Mouse (Mus musculus): Measurements from ENCODE around the gene P3h4. TPM values are rescaled to one million over a fixed set of nuclear protein-coding genes. Genes with fewer than 3 reads are reported as not detected.

P3h4 gene
- polyA plus RNA-seq, 1 experiment from 2014 or later = 67.2 TPM

DNA sequence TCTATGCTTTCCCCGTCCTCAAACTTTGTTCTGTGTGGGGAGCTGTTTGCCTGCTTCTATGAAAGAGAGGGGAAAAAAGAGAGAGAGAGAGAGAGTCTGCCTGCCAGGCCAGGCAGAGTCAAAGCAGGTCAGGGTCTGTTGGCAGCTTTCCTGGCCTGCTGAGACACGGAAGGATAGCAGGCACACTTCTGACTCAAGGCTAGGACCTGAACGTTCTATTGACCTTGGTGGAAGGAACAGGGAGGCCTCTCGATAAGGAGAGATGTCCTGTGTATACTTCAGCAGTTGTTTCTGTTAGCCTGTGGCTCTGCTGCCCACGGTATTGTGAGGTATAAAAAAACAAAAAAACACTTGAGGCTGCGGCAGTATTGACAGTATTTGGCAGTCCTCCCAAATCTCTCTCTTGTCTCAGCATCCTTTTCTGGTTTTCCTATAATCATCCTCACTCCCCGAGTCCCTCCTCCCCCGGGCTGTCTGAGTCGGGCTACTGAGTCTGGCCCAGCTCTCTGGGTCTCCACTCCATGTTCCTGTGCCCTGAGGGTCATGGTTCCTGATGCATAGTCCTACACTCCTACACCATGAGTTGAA is 14.1 kb upstream of the P3h4 start:
- H3K9me3 ChIP-seq (replicated peaks) = no peaks in the 10 kb centered on the region
- ATAC-seq (replicated peaks; ENCODE audit: low FRiP score) = no peak
- no peak overlapping the region for H3K9ac ChIP-seq
- no peak overlapping the region for H3K4me2 ChIP-seq
- H3K36me3 ChIP-seq = peaks cover 67% of the 10 kb centered on the region
- 50% methylated on average over 9 of the region's 9 CpGs for WGBS
- H3K27me3 ChIP-seq = no peaks in the 10 kb centered on the region
- no peak overlapping the region for H3K4me3 ChIP-seq (replicated peaks)
- H3K4me1 ChIP-seq = no peaks in the 10 kb centered on the region
- no peak overlapping the region for H3K27ac ChIP-seq

DNA sequence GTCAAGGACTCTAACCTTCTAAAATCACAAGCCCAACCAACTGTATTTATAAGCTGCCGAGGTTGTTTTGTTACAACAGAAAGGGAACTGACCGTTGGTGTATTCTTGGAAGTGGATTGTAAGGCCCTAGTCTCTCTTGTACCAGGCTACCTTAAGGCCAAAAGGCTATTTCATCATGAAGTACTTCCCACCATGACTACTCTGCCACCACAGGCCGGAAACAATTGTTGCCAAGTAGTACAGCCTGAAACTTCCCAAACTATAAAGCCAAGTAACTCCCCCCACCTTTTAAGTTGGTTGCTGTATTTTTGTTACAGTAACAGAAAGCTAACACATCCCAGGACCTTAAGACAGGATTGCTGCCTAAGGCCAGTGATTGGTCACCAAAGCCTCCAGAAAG is 12.2 kb upstream of the P3h4 start:
- Histone ChIP-seq H3K4me3 (replicated peaks) (no peak overlapping the region), H3K9me3 (replicated peaks) (no peaks in the 10 kb centered on the region), H3K27me3 (no peaks in the 10 kb centered on the region), H3K9ac (no peak overlapping the region), H3K4me2 (no peak overlapping the region), H3K36me3 (peaks cover 69% of the 10 kb centered on the region), H3K4me1 (peaks cover 7% of the 10 kb centered on the region), H3K27ac (no peak overlapping the region)
- ATAC-seq (replicated peaks; ENCODE audit: low FRiP score) = no peak
- 83% methylated on average over 3 of the region's 3 CpGs for WGBS

DNA sequence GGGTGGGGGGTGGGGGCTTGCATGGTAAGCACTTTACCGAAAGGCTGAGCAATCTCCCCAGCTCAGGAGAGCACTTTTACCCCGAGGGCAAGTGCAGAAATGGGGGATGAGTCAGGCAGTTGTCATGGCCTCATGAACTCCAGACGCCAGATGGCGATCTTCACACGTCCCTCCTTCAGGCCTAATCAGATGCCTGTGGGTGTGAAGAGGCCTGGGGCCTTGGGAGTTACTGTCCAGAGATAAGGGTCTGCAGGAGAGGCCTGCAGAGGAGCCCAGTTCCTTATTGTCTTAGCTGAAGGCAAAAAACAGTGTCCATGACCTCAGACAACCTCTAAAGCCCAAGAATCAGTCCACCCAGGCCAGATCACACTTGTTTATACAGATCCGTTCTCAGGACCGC is 11.2 kb upstream of the P3h4 start:
- H3K27ac ChIP-seq = no peak overlapping the region
- H3K4me3 ChIP-seq (replicated peaks) = no peak overlapping the region
- no peak overlapping the region for H3K9ac ChIP-seq
- H3K27me3 ChIP-seq = no peaks in the 10 kb centered on the region
- peaks cover 70% of the 10 kb centered on the region for H3K36me3 ChIP-seq
- no peak overlapping the region for H3K4me2 ChIP-seq
- peaks cover 17% of the 10 kb centered on the region for H3K4me1 ChIP-seq
- peak; percentile 30; the same call in 1 of the 2 replicates for ATAC-seq (replicated peaks; ENCODE audit: low FRiP score)
- H3K9me3 ChIP-seq (replicated peaks) = no peaks in the 10 kb centered on the region
- WGBS = 18% methylated on average over 7 of the region's 7 CpGs

DNA sequence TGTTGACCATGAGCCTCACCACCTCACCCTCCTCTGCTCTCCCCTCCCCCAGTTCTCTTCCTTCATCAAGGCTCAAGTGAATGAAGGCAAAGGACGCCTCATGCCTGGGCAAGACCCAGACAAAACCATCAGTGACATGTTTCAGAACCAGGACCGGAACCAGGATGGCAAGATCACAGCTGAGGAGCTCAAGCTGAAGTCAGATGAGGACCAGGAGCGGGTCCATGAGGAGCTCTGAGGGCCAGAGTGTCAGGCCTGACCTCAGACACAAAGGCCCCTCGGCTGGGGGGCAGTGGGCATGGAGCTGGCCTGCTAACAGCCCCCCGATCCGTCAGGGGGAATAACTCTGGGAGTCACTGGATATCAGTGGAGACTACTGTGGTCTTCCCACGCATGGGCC is 9.2 kb upstream of the P3h4 start:
- Histone ChIP-seq H3K27ac (no peak overlapping the region), H3K4me1 (peaks cover 25% of the 10 kb centered on the region), H3K36me3 (peaks cover 61% of the 10 kb centered on the region), H3K9ac (no peak overlapping the region), H3K27me3 (no peaks in the 10 kb centered on the region), H3K9me3 (replicated peaks) (no peaks in the 10 kb centered on the region), H3K4me2 (no peak overlapping the region), H3K4me3 (replicated peaks) (no peak overlapping the region)
- ATAC-seq (replicated peaks; ENCODE audit: low FRiP score) = no peak
- WGBS = 92% methylated on average over 7 of the region's 7 CpGs

DNA sequence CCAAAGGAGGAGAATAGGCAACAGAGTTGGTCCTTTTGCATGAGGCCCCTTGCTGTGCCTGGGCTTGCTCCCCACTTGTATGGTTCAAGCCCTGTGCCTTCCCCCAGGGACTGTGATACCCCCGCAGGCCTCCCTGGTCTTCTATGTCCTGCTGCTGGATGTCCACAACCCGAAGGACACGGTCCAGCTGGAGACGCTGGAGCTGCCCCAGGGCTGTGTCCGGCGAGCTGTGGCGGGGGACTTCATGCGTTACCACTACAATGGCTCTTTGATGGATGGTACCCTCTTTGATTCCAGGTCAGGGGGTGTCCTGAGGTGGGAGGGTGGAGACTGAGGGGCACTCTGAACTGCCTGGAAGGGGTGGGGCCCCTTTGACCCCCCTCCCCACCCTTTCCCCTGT is 6.9 kb upstream of the P3h4 start:
- H3K4me3 ChIP-seq (replicated peaks) = no peak overlapping the region
- no peak overlapping the region for H3K9ac ChIP-seq
- H3K4me2 ChIP-seq = 0 out of 2 replicates have a peak overlapping the region, but pooled peaks have one; percentile 16
- H3K9me3 ChIP-seq (replicated peaks) = no peaks in the 10 kb centered on the region
- peaks cover 35% of the 10 kb centered on the region for H3K4me1 ChIP-seq
- peak overlapping the region; percentile 75 for H3K27ac ChIP-seq
- no peaks in the 10 kb centered on the region for H3K27me3 ChIP-seq
- peaks cover 60% of the 10 kb centered on the region for H3K36me3 ChIP-seq
- WGBS = 28% methylated on average over 8 of the region's 8 CpGs
- peak; percentile 66 for ATAC-seq (replicated peaks; ENCODE audit: low FRiP score)

DNA sequence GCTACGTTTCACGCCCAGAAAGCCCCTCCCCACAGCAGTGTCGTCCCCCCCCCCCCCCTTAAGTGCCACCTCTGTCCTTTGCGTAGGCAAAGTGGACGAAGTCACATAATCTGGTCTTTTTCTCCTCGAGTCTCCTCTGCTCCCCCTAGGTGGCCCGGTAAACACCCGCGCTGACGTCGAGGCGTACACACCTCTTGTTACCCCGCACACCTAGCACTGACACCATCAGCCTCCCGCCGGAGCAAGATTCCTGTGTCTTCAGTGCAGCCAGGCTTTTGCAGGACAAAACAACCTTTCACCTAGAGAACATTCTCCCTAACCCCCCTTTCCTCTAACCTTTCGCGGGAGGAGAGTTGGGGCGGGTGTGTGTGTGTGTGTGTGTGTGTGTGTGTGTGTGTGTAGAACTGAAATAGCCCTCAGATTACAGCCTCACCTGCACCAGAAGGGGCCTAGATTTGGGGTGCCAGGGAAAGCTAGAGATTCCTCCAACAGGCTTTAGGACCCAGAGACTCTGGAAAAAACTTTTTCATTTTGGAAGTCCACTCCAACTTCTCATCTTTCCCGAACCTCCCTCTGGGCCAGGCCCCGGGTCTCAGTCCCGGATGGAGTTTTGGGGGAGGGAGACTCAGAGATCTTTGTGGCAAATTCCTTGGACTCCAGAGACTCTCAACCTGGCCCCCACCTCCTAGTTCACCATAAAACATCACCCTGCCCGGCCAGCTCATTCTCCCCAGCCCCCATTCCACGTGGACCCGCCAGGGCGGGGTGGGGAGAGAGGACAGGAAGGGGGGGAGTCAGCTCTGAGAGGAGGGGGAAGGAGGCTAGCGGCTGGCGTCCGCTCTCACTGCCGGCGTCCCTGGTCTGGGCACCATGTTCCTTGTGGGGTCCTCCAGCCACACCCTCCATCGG is 532 bp upstream of the P3h4 start, which contains the start of gene Fkbp10:
Fkbp10 (plus strand) TSS at position 784 of the 909 bp plus-strand sequence.
- ATAC-seq (replicated peaks; ENCODE audit: low FRiP score) = peak; percentile 60
- Histone ChIP-seq H3K27me3 (no peaks in the 10 kb centered on the region), H3K4me1 (peaks cover 64% of the 10 kb centered on the region), H3K27ac (peak within 1 kb of the TSS; percentile 97), H3K9ac (peak within 1 kb of the TSS; percentile 75), H3K4me2 (peak within 1 kb of the TSS; percentile 85), H3K36me3 (peaks cover 20% of the 10 kb centered on the region), H3K4me3 (replicated peaks) (peak within 1 kb of the TSS; percentile 80), H3K9me3 (replicated peaks) (no peaks in the 10 kb centered on the region)
- under 1% methylated on average over 31 of the region's 31 CpGs for WGBS

DNA sequence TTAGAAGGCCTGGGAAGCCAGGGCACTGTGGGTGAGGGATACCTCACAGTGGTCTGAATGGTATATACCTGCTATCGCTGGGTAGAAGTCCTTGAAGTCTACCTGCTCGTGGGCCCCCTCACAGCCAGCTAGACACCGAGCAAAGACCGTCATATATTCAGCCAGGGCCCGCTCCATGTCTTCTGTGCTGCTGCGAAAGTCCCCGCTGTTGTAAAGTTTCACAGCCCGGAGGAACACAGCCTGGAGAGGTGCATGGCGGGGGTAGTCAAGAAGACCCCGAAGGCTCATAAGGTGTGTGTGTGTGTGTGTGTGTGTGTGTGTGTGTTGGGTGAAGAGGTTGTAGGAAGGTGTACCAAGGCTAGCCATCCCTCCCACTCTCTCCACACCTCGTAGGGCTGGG is 1.1 kb downstream of the P3h4 start:
- Histone ChIP-seq H3K9me3 (replicated peaks) (no peaks in the 10 kb centered on the region), H3K4me3 (replicated peaks) (peak overlapping the region; percentile 80), H3K4me2 (peak overlapping the region; percentile 85), H3K36me3 (peaks cover 30% of the 10 kb centered on the region), H3K9ac (peak overlapping the region; percentile 75), H3K27ac (peak overlapping the region; percentile 97), H3K4me1 (peaks cover 65% of the 10 kb centered on the region), H3K27me3 (no peaks in the 10 kb centered on the region)
- 49% methylated on average over 11 of the region's 11 CpGs for WGBS
- ATAC-seq (replicated peaks; ENCODE audit: low FRiP score) = no peak

DNA sequence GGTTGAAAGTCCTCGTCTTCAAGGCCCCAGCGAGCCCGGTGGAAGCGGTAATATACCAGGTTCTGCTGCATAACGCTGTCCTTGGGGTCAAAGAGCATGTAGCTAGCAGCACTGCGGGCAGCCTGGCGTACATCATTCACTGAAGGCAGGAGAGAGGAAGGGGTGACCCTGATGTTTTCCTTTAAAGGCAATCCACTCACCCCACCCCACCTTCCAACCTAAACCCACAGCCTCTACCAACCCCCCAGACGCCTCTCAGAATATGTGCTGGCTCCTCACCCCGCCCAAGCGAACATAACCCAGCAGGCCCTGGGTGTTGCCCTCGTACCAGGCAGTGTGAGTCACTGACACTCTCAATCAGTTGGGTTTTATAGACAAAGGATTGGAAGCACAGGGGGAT is 2.9 kb downstream of the P3h4 start:
- Histone ChIP-seq H3K27ac (no peak overlapping the region), H3K27me3 (no peaks in the 10 kb centered on the region)
- ATAC-seq (replicated peaks; ENCODE audit: low FRiP score) = no peak

DNA sequence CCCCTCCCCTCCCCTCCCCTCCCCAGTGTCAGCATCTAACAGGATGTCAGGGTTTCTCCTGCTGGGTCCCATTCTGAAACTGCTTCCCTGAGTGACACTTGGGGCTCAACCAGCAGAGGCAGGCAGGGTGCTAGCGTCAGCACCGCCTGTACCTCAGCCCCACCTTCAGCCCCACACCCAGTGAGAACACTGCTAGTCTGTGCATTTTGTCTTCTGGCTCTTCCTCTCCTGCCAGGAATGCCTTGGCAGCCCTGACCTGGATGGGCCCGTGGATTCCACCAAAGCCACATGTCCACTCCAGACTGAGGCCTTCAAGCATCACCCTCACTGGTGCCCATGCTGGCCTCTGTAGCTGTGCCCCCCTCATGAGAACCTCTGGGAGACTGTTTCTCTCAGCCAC is 5.0 kb downstream of the P3h4 start:
- Histone ChIP-seq H3K9ac (no peak overlapping the region), H3K27me3 (no peaks in the 10 kb centered on the region), H3K4me2 (no peak overlapping the region), H3K36me3 (peaks cover 34% of the 10 kb centered on the region), H3K4me3 (replicated peaks) (no peak overlapping the region), H3K4me1 (peaks cover 42% of the 10 kb centered on the region), H3K9me3 (replicated peaks) (no peaks in the 10 kb centered on the region), H3K27ac (no peak overlapping the region)
- 82% methylated on average over 3 of the region's 3 CpGs for WGBS
- ATAC-seq (replicated peaks; ENCODE audit: low FRiP score) = no peak

More for the DNA sequence above, 2.9 kb downstream of the P3h4 start:
- Histone ChIP-seq H3K4me2 (peak overlapping the region; percentile 85), H3K9me3 (replicated peaks) (no peaks in the 10 kb centered on the region), H3K36me3 (peaks cover 34% of the 10 kb centered on the region), H3K4me1 (peaks cover 61% of the 10 kb centered on the region), H3K9ac (no peak overlapping the region), H3K4me3 (replicated peaks) (no peak overlapping the region)
- WGBS = 65% methylated on average over 11 of the region's 11 CpGs

DNA sequence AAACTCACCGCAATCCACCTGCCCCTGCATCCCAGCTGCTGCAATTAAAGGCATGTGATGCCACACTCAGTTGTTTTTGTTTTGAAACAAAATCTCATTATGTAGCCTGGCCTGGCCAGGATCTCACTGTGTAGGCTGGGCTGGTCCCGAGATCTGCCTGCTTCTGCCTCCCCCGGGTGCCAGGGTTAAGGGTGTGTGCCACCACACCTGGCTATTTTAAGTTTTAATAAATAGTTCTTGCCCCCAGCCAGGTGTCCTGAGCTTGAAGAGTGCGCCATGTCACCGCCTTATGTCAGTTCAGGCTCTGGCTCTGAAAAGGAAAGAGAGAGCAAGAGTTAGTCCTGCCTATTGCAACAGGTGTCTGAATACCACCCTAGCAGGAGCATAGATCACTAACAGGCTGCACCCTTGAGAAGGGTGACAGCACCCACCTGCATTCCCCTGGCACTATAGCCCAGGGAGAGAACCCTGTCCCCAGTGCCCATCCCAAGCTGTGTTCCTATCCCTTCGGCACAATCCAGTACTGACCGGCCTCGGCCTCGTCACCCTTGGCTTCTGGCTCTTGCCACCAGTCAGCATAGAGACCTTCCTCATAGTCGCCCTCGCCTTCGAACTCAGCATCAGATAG is 5.7 kb downstream of the P3h4 start:
- no peak overlapping the region for H3K27ac ChIP-seq
- ATAC-seq (replicated peaks; ENCODE audit: low FRiP score) = no peak
- no peak overlapping the region for H3K9ac ChIP-seq
- H3K4me3 ChIP-seq (replicated peaks) = no peak overlapping the region
- WGBS = 88% methylated on average over 12 of the region's 12 CpGs
- no peaks in the 10 kb centered on the region for H3K27me3 ChIP-seq
- peaks cover 45% of the 10 kb centered on the region for H3K4me1 ChIP-seq
- H3K4me2 ChIP-seq = no peak overlapping the region
- no peaks in the 10 kb centered on the region for H3K9me3 ChIP-seq (replicated peaks)
- H3K36me3 ChIP-seq = peaks cover 34% of the 10 kb centered on the region

DNA sequence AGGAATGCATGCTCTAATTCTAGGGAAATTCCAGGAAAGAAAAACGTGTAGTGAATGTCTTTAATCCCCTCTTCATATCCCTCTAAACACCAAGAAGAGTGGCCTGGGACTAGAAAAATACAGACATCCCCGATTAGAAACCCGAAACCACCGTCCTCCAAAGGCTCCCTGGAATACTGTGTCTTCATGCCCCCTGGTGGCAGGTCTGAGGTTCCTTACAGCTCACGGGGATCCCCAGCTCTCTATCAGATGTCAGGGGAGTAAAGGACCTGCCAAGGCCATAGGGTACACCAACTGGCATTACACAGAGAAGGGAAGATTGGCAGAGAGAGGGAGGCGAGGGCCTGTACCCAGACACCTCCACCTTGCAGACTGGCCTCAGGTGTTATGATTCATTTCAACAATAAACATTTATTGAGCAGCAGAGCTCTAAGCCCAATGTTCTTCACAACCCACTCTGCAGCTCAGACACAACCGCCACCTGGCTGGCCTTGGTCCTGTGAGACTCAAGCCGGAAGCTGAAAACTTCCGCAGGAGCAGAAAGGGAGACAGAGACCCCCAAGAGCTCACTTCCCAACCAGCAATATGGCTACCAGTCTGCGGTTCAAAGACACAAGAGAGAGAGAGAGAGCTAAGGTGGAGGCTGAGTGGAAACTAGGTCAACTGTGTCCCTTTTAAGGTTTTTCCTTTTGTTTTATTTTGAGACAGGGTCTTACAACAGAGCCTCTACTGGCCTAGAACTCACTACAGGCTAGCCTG is 6.4 kb downstream of the P3h4 start:
- WGBS = 44% methylated on average over 10 of the region's 10 CpGs
- no peak overlapping the region for H3K9ac ChIP-seq
- ATAC-seq (replicated peaks; ENCODE audit: low FRiP score) = no peak
- no peaks in the 10 kb centered on the region for H3K27me3 ChIP-seq
- no peak overlapping the region for H3K4me2 ChIP-seq
- H3K4me3 ChIP-seq (replicated peaks) = no peak overlapping the region
- no peak overlapping the region for H3K27ac ChIP-seq
- peaks cover 45% of the 10 kb centered on the region for H3K4me1 ChIP-seq
- H3K36me3 ChIP-seq = peaks cover 34% of the 10 kb centered on the region
- no peaks in the 10 kb centered on the region for H3K9me3 ChIP-seq (replicated peaks)
